Mouse (Mus musculus) hindbrain, embryonic 10.5 days (tissue): Measurements from ENCODE around the gene Snurf. TPM values are rescaled to one million over a fixed set of nuclear protein-coding genes. Genes with fewer than 3 reads are reported as not detected.

Source experiments
- DNase-seq: peaks from one replicate; pipeline ENCODE4 v3.0.0-alpha.2; 2017; ENCODE audit warnings: low spot score
- H3K27ac ChIP-seq: fragments of 300-500 bp; sonication (generic); 2 replicates; pipeline ENCODE4 v1.5.1; 2016; ENCODE audit warnings: mild to moderate bottlenecking, moderate library complexity
- H3K27me3 ChIP-seq: fragments of 300-500 bp; sonication (generic); 2 replicates; pipeline ENCODE4 v1.6.1; 2016; ENCODE audit warnings: mild to moderate bottlenecking; ENCODE audit not compliant: poor library complexity, insufficient read depth, severe bottlenecking
- H3K36me3 ChIP-seq: fragments of 300-500 bp; sonication (generic); 2 replicates; pipeline ENCODE4 v1.6.1; 2016; ENCODE audit warnings: mild to moderate bottlenecking, moderate library complexity
- H3K4me1 ChIP-seq: fragments of 300-500 bp; sonication (generic); replicated peaks from 2 replicates; pipeline ENCODE4 v1.6.1; 2016; ENCODE audit warnings: mild to moderate bottlenecking
- H3K4me3 ChIP-seq: fragments of 300-500 bp; sonication (generic); 2 replicates; pipeline ENCODE4 v1.5.1; 2016; ENCODE audit warnings: mild to moderate bottlenecking, moderate library complexity
- H3K9me3 ChIP-seq: fragments of 300-500 bp; sonication (generic); 2 replicates; pipeline ENCODE4 v1.6.1; 2016; ENCODE audit warnings: mild to moderate bottlenecking, moderate library complexity
- WGBS: fragments of 180-500 bp; shearing (Covaris S2); methylation state at CpG from one replicate; pipeline ENCODE4 v1.1.7; 2016; 5-methylcytosine and 5-hydroxymethylcytosine counted together
- polyA plus RNA-seq: library from polyadenylated mRNA; unstranded; fragments of >200 nt; fragmentation: Nextera tagmentation; extraction: Ambion mirVana; gene quantifications from 2 replicates; pipeline ENCODE4 v1.2.1, GENCODE M21; 2016

The Snurf gene
- 78.6 and 129 TPM in 2 replicates for polyA plus RNA-seq

- peak within 1 kb of the TSS; percentile 89 for H3K27ac ChIP-seq
- peak within 1 kb of the TSS; percentile 67 for H3K4me3 ChIP-seq
- 47% methylated on average over 30 of the region's 30 CpGs for WGBS
- H3K9me3 ChIP-seq = peaks cover 31% of the 10 kb centered on the region
- peak; percentile 76 for DNase-seq
- H3K36me3 ChIP-seq = no peaks in the 10 kb centered on the region
- no peaks in the 10 kb centered on the region; the same call in 1 of the 2 replicates for H3K4me1 ChIP-seq
- no peaks in the 10 kb centered on the region for H3K27me3 ChIP-seq
Observed at GRCm38 (mm10) chr7:60004606-60005330, at the start of gene Snurf, which contains the start of gene Gm38393. TSS of gene Snurf (minus strand) at chr7:60005049. TSS of gene Gm38393 (minus strand) at chr7:60005064.

GRCm38 (mm10) chr7:60047481-60048201 is 42.8 kb upstream of the Snurf start:
- no peak overlapping the region for H3K4me3 ChIP-seq
- H3K27me3 ChIP-seq = no peaks in the 10 kb centered on the region
- H3K4me1 ChIP-seq = no peaks in the 10 kb centered on the region
- 73% methylated on average over 6 of the region's 6 CpGs for WGBS
- H3K9me3 ChIP-seq = 0 out of 2 replicates have a peak, but pooled peaks cover 14% of the 10 kb centered on the region
- no peaks in the 10 kb centered on the region for H3K36me3 ChIP-seq
- DNase-seq = no peak
- no peak overlapping the region for H3K27ac ChIP-seq

- H3K36me3 ChIP-seq = no peaks in the 10 kb centered on the region
- peaks cover 13% of the 10 kb centered on the region; the same call in 1 of the 2 replicates for H3K9me3 ChIP-seq
- no peak overlapping the region for H3K4me3 ChIP-seq
- WGBS = 76% methylated on average over 3 of the region's 3 CpGs
- H3K4me1 ChIP-seq = no peaks in the 10 kb centered on the region
- H3K27me3 ChIP-seq = no peaks in the 10 kb centered on the region
- no peak for DNase-seq
- no peak overlapping the region for H3K27ac ChIP-seq
Observed at GRCm38 (mm10) chr7:60013186-60013585, 8.3 kb upstream of the Snurf start.

- no peak for DNase-seq
- peaks cover 38% of the 10 kb centered on the region for H3K9me3 ChIP-seq
- H3K27me3 ChIP-seq = no peaks in the 10 kb centered on the region
- H3K27ac ChIP-seq = no peak overlapping the region
- H3K4me3 ChIP-seq = no peak overlapping the region
- no peaks in the 10 kb centered on the region for H3K36me3 ChIP-seq
- WGBS = 40% methylated on average over 3 of the region's 3 CpGs
- H3K4me1 ChIP-seq = no peaks in the 10 kb centered on the region; the same call in 1 of the 2 replicates
Observed at GRCm38 (mm10) chr7:60007727-60008360, 3.0 kb upstream of the Snurf start.

- Histone ChIP-seq H3K9me3 (peaks cover 35% of the 10 kb centered on the region), H3K4me1 (no peaks in the 10 kb centered on the region; the same call in 1 of the 2 replicates), H3K4me3 (no peak overlapping the region), H3K36me3 (no peaks in the 10 kb centered on the region), H3K27ac (no peak overlapping the region), H3K27me3 (no peaks in the 10 kb centered on the region)
- 47% methylated on average over 2 of the region's 2 CpGs for WGBS
- no peak for DNase-seq
Observed at GRCm38 (mm10) chr7:60006262-60006661, 1.4 kb upstream of the Snurf start.

- peaks cover 31% of the 10 kb centered on the region for H3K9me3 ChIP-seq
- 48% methylated on average over 22 of the region's 22 CpGs for WGBS
Observed at GRCm38 (mm10) chr7:60003921-60004605, 786 bp downstream of the Snurf start.

GRCm38 (mm10) chr7:60003006-60003865 is 1.6 kb downstream of the Snurf start:
- peak; percentile 34 for DNase-seq
- Histone ChIP-seq H3K36me3 (peaks cover under 1% of the 10 kb centered on the region; the same call in 1 of the 2 replicates), H3K27ac (peak overlapping the region; percentile 89), H3K4me1 (no peaks in the 10 kb centered on the region; the same call in 1 of the 2 replicates), H3K4me3 (peak overlapping the region; percentile 67), H3K9me3 (peaks cover 30% of the 10 kb centered on the region), H3K27me3 (no peaks in the 10 kb centered on the region)
- 42% methylated on average over 12 of the region's 12 CpGs for WGBS

More at GRCm38 (mm10) chr7:60003921-60004605, 786 bp downstream of the Snurf start:
- H3K27ac ChIP-seq = peak overlapping the region; percentile 89
- H3K27me3 ChIP-seq = no peaks in the 10 kb centered on the region
- H3K36me3 ChIP-seq = no peaks in the 10 kb centered on the region
- no peaks in the 10 kb centered on the region; the same call in 1 of the 2 replicates for H3K4me1 ChIP-seq
- peak overlapping the region; percentile 67 for H3K4me3 ChIP-seq
- peak; percentile 76 for DNase-seq

GRCm38 (mm10) chr7:59978646-59979045 is 26.2 kb downstream of the Snurf start:
- no peak overlapping the region for H3K27ac ChIP-seq
- H3K9me3 ChIP-seq = 0 out of 2 replicates have a peak, but pooled peaks cover 2% of the 10 kb centered on the region
- no peak for DNase-seq
- no peaks in the 10 kb centered on the region for H3K27me3 ChIP-seq
- H3K36me3 ChIP-seq = peaks cover 25% of the 10 kb centered on the region
- no peak overlapping the region for H3K4me3 ChIP-seq
- H3K4me1 ChIP-seq = no peaks in the 10 kb centered on the region
- WGBS = 72% methylated on average over 1 of the region's 1 CpGs

Other genes starting within 250 kb of the Snurf start
- 0.89 and 2.0 TPM in 2 replicates for gene Gm38393, start within 50 bp of the Snurf start, polyA plus RNA-seq
- gene Snrpn, start 135.2 kb upstream of the Snurf start, polyA plus RNA-seq = 137 and 193 TPM in 2 replicates